In the genomic region with DNA sequence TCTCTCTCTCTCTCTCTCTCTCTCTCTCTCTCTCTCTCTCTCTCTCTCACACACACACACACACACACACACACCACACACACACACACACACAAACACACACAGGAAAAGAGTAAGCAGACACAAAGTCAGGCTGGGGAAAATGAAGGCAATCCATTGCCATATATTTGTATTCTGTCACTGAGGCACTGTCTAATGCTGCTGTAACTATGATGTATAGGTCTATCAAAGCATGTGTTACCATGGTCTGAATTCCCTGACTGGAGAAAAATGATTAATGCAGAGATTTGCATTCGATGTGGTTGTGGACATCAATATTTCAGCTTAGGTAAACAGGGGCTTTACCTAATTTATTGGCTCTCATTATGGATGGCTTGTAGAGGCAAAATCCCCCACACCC, we compare ENCODE assay signal across 26 mouse cellular contexts.
A peak's percentile ranks its signal among the peaks of the same experiment; 100 is the strongest.
DNase-seq lines count a peak whose midpoint lies in the region; ATAC-seq lines count a peak whose summit lies in the region.
"Had no signal": no experiment of that assay in that cellular context is flagged by ENCODE, and none has a peak within 500 bp of the region (broad histone marks: within the 10 kb centered on the region; RNA-seq: fewer than 3 reads in every experiment).

No protein-coding gene starts in this region.

- H3K4me1 ChIP-seq in hindbrain, embryonic 11.5 days (replicated peaks; ENCODE audit: control insufficient read depth, insufficient read depth, low read length): no peaks in the 10 kb centered on the region
- H3K4me1 ChIP-seq in hindbrain, embryonic 13.5 days (replicated peaks): peaks cover 9% of the 10 kb centered on the region
- H3K4me1 ChIP-seq in kidney, embryonic 15.5 days: no peaks in the 10 kb centered on the region
- no peaks in the 10 kb centered on the region for H3K4me1 ChIP-seq in kidney, embryonic 16.5 days (ENCODE audit: insufficient read depth, low read length)
- H3K4me1 ChIP-seq in neural tube, embryonic 11.5 days (ENCODE audit: control insufficient read depth, insufficient read depth, low read length): no peaks in the 10 kb centered on the region
- H3K4me1 ChIP-seq: forebrain, embryonic 13.5 days; forebrain, embryonic 15.5 days had no signal

- H3K4me2 ChIP-seq in hindbrain, embryonic 11.5 days (replicated peaks; ENCODE audit: low read depth, low read length): no peak overlapping the region
- H3K4me2 ChIP-seq in hindbrain, embryonic 13.5 days: no peak overlapping the region
- H3K4me2 ChIP-seq in kidney, embryonic 15.5 days: no peak overlapping the region
- H3K4me2 ChIP-seq in kidney, embryonic 16.5 days (replicated peaks; ENCODE audit: low read depth, low read length): no peak overlapping the region
- no peak overlapping the region for H3K4me2 ChIP-seq in neural tube, embryonic 11.5 days (ENCODE audit: low read depth)
- H3K4me2 ChIP-seq: embryonic facial prominence, embryonic 12.5 days; forebrain, embryonic 13.5 days; forebrain, embryonic 15.5 days had no signal

- WGBS in hindbrain, embryonic 11.5 days: 65% methylated on average over 1 of the region's 1 CpGs
- WGBS in hindbrain, embryonic 13.5 days: 52% methylated on average over 1 of the region's 1 CpGs
- WGBS in kidney, embryonic 15.5 days: 48% methylated on average over 1 of the region's 1 CpGs
- WGBS in kidney, embryonic 16.5 days: 58% methylated on average over 1 of the region's 1 CpGs
- WGBS in neural tube, embryonic 11.5 days: 68% methylated on average over 1 of the region's 1 CpGs

- H3K27me3 ChIP-seq in hindbrain, embryonic 11.5 days (ENCODE audit: control insufficient read depth, insufficient read depth, low read length): no peaks in the 10 kb centered on the region
- H3K27me3 ChIP-seq in hindbrain, embryonic 13.5 days: no peaks in the 10 kb centered on the region
- H3K27me3 ChIP-seq in kidney, embryonic 15.5 days: no peaks in the 10 kb centered on the region
- H3K27me3 ChIP-seq in kidney, embryonic 16.5 days (ENCODE audit: insufficient read depth, low read length): no peaks in the 10 kb centered on the region
- no peaks in the 10 kb centered on the region for H3K27me3 ChIP-seq in neural tube, embryonic 11.5 days (ENCODE audit: control insufficient read depth, insufficient read depth, low read length)
- H3K27me3 ChIP-seq: CH12.LX; embryonic facial prominence, embryonic 12.5 days; forebrain, embryonic 13.5 days; forebrain, embryonic 15.5 days; Patski had no signal

- H3K27ac ChIP-seq in hindbrain, embryonic 11.5 days (ENCODE audit: low read depth, low read length): no peak overlapping the region
- no peak overlapping the region for H3K27ac ChIP-seq in hindbrain, embryonic 13.5 days
- no peak overlapping the region for H3K27ac ChIP-seq in kidney, embryonic 15.5 days
- H3K27ac ChIP-seq in kidney, embryonic 16.5 days (ENCODE audit: low read length): no peak overlapping the region
- H3K27ac ChIP-seq in neural tube, embryonic 11.5 days (ENCODE audit: low read depth, low read length): no peak overlapping the region
- H3K27ac ChIP-seq: embryonic facial prominence, embryonic 10.5 days; embryonic facial prominence, embryonic 12.5 days; forebrain, embryonic 13.5 days; forebrain, embryonic 15.5 days had no signal

- H3K9ac ChIP-seq in hindbrain, embryonic 11.5 days (ENCODE audit: low read depth, low read length): no peak overlapping the region
- H3K9ac ChIP-seq in hindbrain, embryonic 13.5 days: no peak overlapping the region
- H3K9ac ChIP-seq in kidney, embryonic 15.5 days: no peak overlapping the region
- H3K9ac ChIP-seq in kidney, embryonic 16.5 days (replicated peaks; ENCODE audit: low read length): no peak overlapping the region
- H3K9ac ChIP-seq in neural tube, embryonic 11.5 days (ENCODE audit: low read length): no peak overlapping the region
- H3K9ac ChIP-seq: embryonic facial prominence, embryonic 12.5 days; forebrain, embryonic 13.5 days; forebrain, embryonic 15.5 days had no signal

- no peaks in the 10 kb centered on the region for H3K9me3 ChIP-seq in hindbrain, embryonic 11.5 days (ENCODE audit: control insufficient read depth, low read length)
- no peaks in the 10 kb centered on the region for H3K9me3 ChIP-seq in hindbrain, embryonic 13.5 days
- H3K9me3 ChIP-seq in kidney, embryonic 15.5 days (replicated peaks): no peaks in the 10 kb centered on the region
- H3K9me3 ChIP-seq in kidney, embryonic 16.5 days (ENCODE audit: low read length): no peaks in the 10 kb centered on the region
- no peaks in the 10 kb centered on the region for H3K9me3 ChIP-seq in neural tube, embryonic 11.5 days (ENCODE audit: control insufficient read depth, low read length)
- H3K9me3 ChIP-seq: embryonic facial prominence, embryonic 10.5 days; embryonic facial prominence, embryonic 12.5 days; forebrain, embryonic 13.5 days; forebrain, embryonic 15.5 days had no signal

- no peak overlapping the region for H3K4me3 ChIP-seq in hindbrain, embryonic 11.5 days (ENCODE audit: low read depth, low read length)
- no peak overlapping the region for H3K4me3 ChIP-seq in hindbrain, embryonic 13.5 days
- H3K4me3 ChIP-seq in kidney, embryonic 15.5 days (replicated peaks): no peak overlapping the region
- H3K4me3 ChIP-seq in kidney, embryonic 16.5 days (ENCODE audit: low read length): no peak overlapping the region
- no peak overlapping the region for H3K4me3 ChIP-seq in neural tube, embryonic 11.5 days (ENCODE audit: low read depth, low read length)
- H3K4me3 ChIP-seq: embryonic facial prominence, embryonic 10.5 days; embryonic facial prominence, embryonic 12.5 days; forebrain, embryonic 13.5 days; forebrain, embryonic 15.5 days had no signal

- peak; percentile 46; the same call in 1 of the 2 replicates for ATAC-seq in hindbrain, embryonic 11.5 days (ENCODE audit: low FRiP score)
- ATAC-seq in hindbrain, embryonic 13.5 days (ENCODE audit: low FRiP score): no peak
- 0 out of 2 replicates have a peak, but pooled peaks have one; percentile 29 for ATAC-seq in kidney, embryonic 15.5 days (replicated peaks; ENCODE audit: low FRiP score)
- no peak for ATAC-seq in kidney, embryonic 16.5 days (ENCODE audit: low FRiP score, low TSS enrichment)
- peak; percentile 42; the same call in 1 of the 2 replicates for ATAC-seq in neural tube, embryonic 11.5 days (ENCODE audit: insufficient read depth, low FRiP score, low TSS enrichment)
- ATAC-seq: activated CD4-positive, CD25-positive, alpha-beta regulatory T cell, adult 4 months; CD4-positive, CD25-positive, alpha-beta regulatory T cell, adult 4 months; forebrain, embryonic 13.5 days; forebrain, embryonic 15.5 days; Patski had no signal

- H3K36me3 ChIP-seq in hindbrain, embryonic 11.5 days (ENCODE audit: control insufficient read depth, insufficient read depth, low read length): no peaks in the 10 kb centered on the region
- no peaks in the 10 kb centered on the region for H3K36me3 ChIP-seq in hindbrain, embryonic 13.5 days
- H3K36me3 ChIP-seq in kidney, embryonic 15.5 days: no peaks in the 10 kb centered on the region
- H3K36me3 ChIP-seq in kidney, embryonic 16.5 days (ENCODE audit: insufficient read depth, low read length): no peaks in the 10 kb centered on the region
- H3K36me3 ChIP-seq in neural tube, embryonic 11.5 days (ENCODE audit: control insufficient read depth, insufficient read depth, low read length): no peaks in the 10 kb centered on the region
- H3K36me3 ChIP-seq: embryonic facial prominence, embryonic 10.5 days; embryonic facial prominence, embryonic 12.5 days; forebrain, embryonic 15.5 days; G1E had no signal

- no peak for DNase-seq in hindbrain, embryonic 11.5 days (ENCODE audit: low spot score)
- no peak for DNase-seq in neural tube, embryonic 11.5 days (ENCODE audit: low spot score)
- no peak for DNase-seq in neural tube, embryonic 10.5 days (ENCODE audit: extremely low spot score, low spot score)
- peak; percentile 15 for DNase-seq in mesoderm, embryonic 11.5 days (ENCODE audit: low read depth, low spot score)
- no peak for DNase-seq in cerebellum, adult 11 months
- DNase-seq: adrenal gland, adult 8-10 months; adrenal gland, postnatal 14 days; adrenal gland, postnatal 36 days; B cell, adult 2 months; cerebellum, adult 18-20 months; cerebellum, adult 8-10 months; cerebellum, adult 9-11 months; cerebellum, postnatal 14 days; cerebellum, postnatal 36 days had no signal

Comparison
In these comparisons a context has a peak if more than half of its experiments do, and no peak if none do; other contexts are left out.
1. ATAC-seq: peak in hindbrain, embryonic 11.5 days (single experiment), kidney, embryonic 15.5 days (single experiment) and neural tube, embryonic 11.5 days (single experiment); none in hindbrain, embryonic 13.5 days (single experiment) and kidney, embryonic 16.5 days (single experiment).